Mouse (Mus musculus) ES-E14 (cell line): ENCODE data around the gene Skap1. TPM values are rescaled to one million over a fixed set of nuclear protein-coding genes. Genes with fewer than 3 reads are reported as not detected.

Source experiments
- DNase-seq: peaks from one replicate; pipeline ENCODE4 v3.0.0-alpha.2; 2013; ENCODE audit warnings: low read depth, low spot score
- H3K27ac ChIP-seq: 2 replicates; pipeline ENCODE4 v1.5.1; 2012; ENCODE audit warnings: low read depth, mild to moderate bottlenecking, low read length, moderate library complexity, mixed read lengths; ENCODE audit not compliant: poor library complexity, insufficient read depth, severe bottlenecking
- H3K36me3 ChIP-seq: 2 replicates; pipeline ENCODE4 v1.6.1; 2012; ENCODE audit warnings: mild to moderate bottlenecking, low read length, moderate library complexity, mixed read lengths; ENCODE audit not compliant: control insufficient read depth, poor library complexity, insufficient read depth, severe bottlenecking
- H3K4me1 ChIP-seq, 2 experiments: fragments of 150-350 bp in 1 of 2; sonication (generic) in 1 of 2; 2 replicates each; pipeline ENCODE4 v1.6.1; 2012; ENCODE audit warnings: low read length in 2 of 2, mild to moderate bottlenecking in 1 of 2, mixed read lengths in 1 of 2; ENCODE audit not compliant: control insufficient read depth in 2 of 2, insufficient read depth in 2 of 2, poor library complexity in 1 of 2
- H3K4me3 ChIP-seq, 2 experiments: fragments of 150-350 bp in 1 of 2; sonication (generic) in 1 of 2; 2 replicates each; pipeline ENCODE4 v1.5.1; 2012; ENCODE audit warnings: low read length in 2 of 2, low read depth in 1 of 2, mild to moderate bottlenecking in 1 of 2, mixed read lengths in 1 of 2; ENCODE audit not compliant: insufficient read depth in 1 of 2, poor library complexity in 1 of 2, severe bottlenecking in 1 of 2
- H3K9ac ChIP-seq: 2 replicates; pipeline ENCODE4 v1.6.1; 2012; ENCODE audit warnings: low read depth, mild to moderate bottlenecking, low read length, mixed read lengths; ENCODE audit not compliant: poor library complexity, insufficient read depth, severe bottlenecking
- H3K9me3 ChIP-seq: fragments of 150-350 bp; sonication (generic); 2 replicates; pipeline ENCODE4 v1.6.1; 2012; ENCODE audit warnings: low read depth, mild to moderate bottlenecking, low read length; ENCODE audit not compliant: control insufficient read depth, insufficient read depth
- CHD2 ChIP-seq: IDR thresholded peaks from 2 replicates; pipeline ENCODE4 v1.6.1; 2014; ENCODE audit warnings: mild to moderate bottlenecking, low read depth, low read length, inconsistent platforms
- HCFC1 ChIP-seq: IDR thresholded peaks from 2 replicates; pipeline ENCODE4 v1.6.1; 2012; ENCODE audit warnings: low read length, inconsistent platforms, borderline replicate concordance; ENCODE audit not compliant: insufficient read depth
- MAFK ChIP-seq: IDR thresholded peaks from 2 replicates; pipeline ENCODE4 v1.6.1; 2014; ENCODE audit warnings: mild to moderate bottlenecking, low read depth, low read length, inconsistent platforms; ENCODE audit not compliant: insufficient read depth
- ZC3H11A ChIP-seq: IDR thresholded peaks from 2 replicates; pipeline ENCODE4 v1.6.1; 2012; ENCODE audit warnings: low read depth, mild to moderate bottlenecking, inconsistent platforms, low read length, borderline replicate concordance
- ZNF384 ChIP-seq: IDR thresholded peaks from 2 replicates; pipeline ENCODE4 v1.6.1; 2012; ENCODE audit warnings: low read depth, low read length, inconsistent platforms
- in situ Hi-C, 2 experiments: fragments of 600-800 bp; cut with MboI; formaldehyde crosslinking; loops; one replicate each; pipeline ENCODE4 v1.15.1; 2025; ENCODE audit warnings: low sequenced_read_pairs in 2 of 2, inconsistent platforms in 1 of 2; ENCODE audit not compliant: unreplicated experiment in 2 of 2
- total RNA-seq: library from RNA; depleted of rRNA; stranded (reverse); fragments of 300-350 nt; gene quantifications from 2 replicates; pipeline ENCODE4 v1.2.3, GENCODE M21; 2012; rRNA removed

The Skap1 gene
- total RNA-seq, 1 experiment, result 0.40 TPM

- DNase-seq, result no peak
- Histone ChIP-seq H3K9ac (no peak overlapping the region), H3K4me3 (no peak overlapping the region), H3K36me3 (peaks cover 21% of the 10 kb centered on the region), H3K9me3 (no peaks in the 10 kb centered on the region), H3K4me1 (peaks cover 13 to 14% of the 10 kb centered on the region in 2 experiments; a peak in 3 of 4 replicates), H3K27ac (no peak overlapping the region; the same call in 1 of the 2 replicates)
- TF ChIP-seq HCFC1 (no peak), MAFK (no peak), CHD2 (no peak), ZC3H11A (no peak), ZNF384 (no peak; the same call in 1 of the 2 replicates)
- in situ Hi-C loops, result no loop called here
Measured at GRCm38 (mm10) chr11:96796081-96796480, 331.7 kb downstream of the Skap1 start.

- H3K27ac ChIP-seq, result no peak overlapping the region; the same call in 1 of the 2 replicates
- TF ChIP-seq ZC3H11A (no peak), CHD2 (no peak), MAFK (no peak), HCFC1 (no peak), ZNF384 (no peak)
- in situ Hi-C loops, result no loop called here
- no peak overlapping the region for H3K4me3 ChIP-seq
- peaks cover 13 to 14% of the 10 kb centered on the region in 2 experiments; a peak in 3 of 4 replicates for H3K4me1 ChIP-seq
- no peak overlapping the region for H3K9ac ChIP-seq
- DNase-seq, result no peak
- peaks cover 22% of the 10 kb centered on the region for H3K36me3 ChIP-seq
- no peaks in the 10 kb centered on the region for H3K9me3 ChIP-seq
Measured at GRCm38 (mm10) chr11:96796586-96796985, 332.2 kb downstream of the Skap1 start.

DNA sequence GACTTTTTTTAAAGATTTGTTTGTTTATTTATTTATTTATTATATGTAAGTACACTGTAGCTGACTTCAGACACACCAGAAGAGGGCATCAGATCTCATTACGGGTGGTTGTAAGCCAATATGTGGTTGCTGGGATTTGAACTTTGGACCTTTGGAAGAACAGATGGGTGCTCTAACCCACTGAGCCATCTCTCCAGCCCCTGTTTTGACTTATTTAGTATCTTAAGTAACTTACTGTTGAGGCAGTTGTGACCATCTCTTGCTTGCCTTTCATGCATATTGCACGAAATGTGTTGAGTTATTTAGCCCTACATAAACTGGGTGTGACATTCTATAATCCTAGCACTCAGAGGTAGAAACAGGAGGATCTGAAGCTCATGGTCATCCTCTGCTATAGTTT, 335.1 kb downstream of the Skap1 start:
- peaks cover 1 to 15% of the 10 kb centered on the region in 2 experiments; a peak in 3 of 4 replicates for H3K4me1 ChIP-seq
- H3K9ac ChIP-seq, result no peak overlapping the region
- no peak overlapping the region for H3K4me3 ChIP-seq
- no peak for TF ChIP-seq ZNF384
- no peak for TF ChIP-seq ZC3H11A
- no peak for TF ChIP-seq CHD2
- TF ChIP-seq HCFC1, result no peak
- TF ChIP-seq MAFK, result no peak
- peaks cover 41% of the 10 kb centered on the region for H3K36me3 ChIP-seq
- H3K9me3 ChIP-seq, result no peaks in the 10 kb centered on the region
- no peak for DNase-seq
- no peak overlapping the region for H3K27ac ChIP-seq
- in situ Hi-C loops, result no loop called here

GRCm38 (mm10) chr11:96805606-96806005, 341.2 kb downstream of the Skap1 start:
- no peak for DNase-seq
- TF ChIP-seq CHD2 (no peak), ZNF384 (no peak), ZC3H11A (no peak), HCFC1 (no peak), MAFK (no peak)

GRCm38 (mm10) chr11:96808066-96808465, 343.7 kb downstream of the Skap1 start:
- in situ Hi-C loops, result no loop called here

More at GRCm38 (mm10) chr11:96805606-96806005, 341.2 kb downstream of the Skap1 start:
- Histone ChIP-seq H3K4me1 (peaks cover 0 to 6% of the 10 kb centered on the region in 2 experiments; a peak in 2 of 4 replicates), H3K36me3 (peaks cover 57% of the 10 kb centered on the region), H3K4me3 (no peak overlapping the region), H3K9me3 (no peaks in the 10 kb centered on the region), H3K9ac (no peak overlapping the region), H3K27ac (no peak overlapping the region)
- in situ Hi-C loops, result no loop called here

More at GRCm38 (mm10) chr11:96808066-96808465, 343.7 kb downstream of the Skap1 start:
- H3K36me3 ChIP-seq, result peaks cover 51% of the 10 kb centered on the region
- no peak overlapping the region for H3K9ac ChIP-seq
- TF ChIP-seq ZC3H11A (no peak), HCFC1 (no peak), CHD2 (no peak), MAFK (no peak), ZNF384 (no peak)
- H3K27ac ChIP-seq, result no peak overlapping the region
- H3K4me3 ChIP-seq, result no peak overlapping the region
- DNase-seq, result no peak
- H3K9me3 ChIP-seq, result no peaks in the 10 kb centered on the region
- H3K4me1 ChIP-seq, result peaks cover 0 to 6% of the 10 kb centered on the region in 2 experiments; a peak in 2 of 4 replicates

Other genes with a start within 250 kb of the Skap1 start
- 1.2 and 3.3 TPM in 2 replicates for gene Hoxb9, start 193.1 kb upstream of the Skap1 start, total RNA-seq
- gene Hoxb8, start 182.7 kb upstream of the Skap1 start, total RNA-seq, result 0.18 TPM in 1 of 2 replicates, not detected in the other
- gene Hoxb7, start 178.0 kb upstream of the Skap1 start, total RNA-seq, result 0.98 TPM in 1 of 2 replicates, not detected in the other
- 0.22 and 0.26 TPM in 2 replicates for gene Hoxb6, start 172.1 kb upstream of the Skap1 start, total RNA-seq
- 0.09 and 0.16 TPM in 2 replicates for gene Hoxb5, start 161.3 kb upstream of the Skap1 start, total RNA-seq
- 0.21 and 1.2 TPM in 2 replicates for gene Hoxb4, start 146.3 kb upstream of the Skap1 start, total RNA-seq
- 0.54 TPM in 1 of 2 replicates, not detected in the other for gene Hoxb3, start 141.3 kb upstream of the Skap1 start, total RNA-seq
- gene Hoxb2, start 114.1 kb upstream of the Skap1 start, total RNA-seq, result 0.62 TPM in 1 of 2 replicates, not detected in the other
- 0.37 and 0.49 TPM in 2 replicates for gene Hoxb1, start 98.8 kb upstream of the Skap1 start, total RNA-seq